Mouse (Mus musculus) embryo, embryonic 9.5 days (tissue): ENCODE results near the gene Zbtb21.
"Not testable (repeated sequence)": the region's sequence is repeated elsewhere in the genome, so short reads cannot be mapped to it uniquely, and the experiment has no call there.

Source experiments
- DNase-seq: peaks from one replicate; pipeline ENCODE4 v3.0.0-alpha.2; 2017; ENCODE audit errors: extremely low spot score

The Zbtb21 gene

GRCm38 (mm10) chr16:97962151-97962948 is at the start of gene Zbtb21, which contains the start of gene C2cd2:
Gene Zbtb21, minus strand, starts transcription at chr16:97962622.
Gene C2cd2, minus strand, starts transcription at chr16:97962598.
- DNase-seq = peak; percentile 96

DNA sequence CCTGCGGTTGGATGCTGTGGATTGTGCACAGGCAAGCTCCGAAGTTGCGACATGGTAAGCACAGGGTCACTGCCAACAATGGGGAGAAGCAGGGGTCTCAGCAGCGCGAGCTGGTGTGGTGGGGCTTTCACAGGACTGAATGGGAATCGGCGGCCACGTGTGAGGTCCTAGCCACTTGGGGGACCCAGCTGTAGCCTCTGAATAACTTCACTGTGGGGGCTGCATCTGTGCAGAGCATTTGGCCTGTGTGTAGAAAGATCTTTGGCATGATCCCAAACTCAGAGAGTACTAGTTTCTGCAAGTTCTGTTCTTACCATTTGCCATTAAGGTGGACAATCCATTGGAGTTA is 34.9 kb upstream of the Zbtb21 start:
- DNase-seq = not testable (repeated sequence)

DNA sequence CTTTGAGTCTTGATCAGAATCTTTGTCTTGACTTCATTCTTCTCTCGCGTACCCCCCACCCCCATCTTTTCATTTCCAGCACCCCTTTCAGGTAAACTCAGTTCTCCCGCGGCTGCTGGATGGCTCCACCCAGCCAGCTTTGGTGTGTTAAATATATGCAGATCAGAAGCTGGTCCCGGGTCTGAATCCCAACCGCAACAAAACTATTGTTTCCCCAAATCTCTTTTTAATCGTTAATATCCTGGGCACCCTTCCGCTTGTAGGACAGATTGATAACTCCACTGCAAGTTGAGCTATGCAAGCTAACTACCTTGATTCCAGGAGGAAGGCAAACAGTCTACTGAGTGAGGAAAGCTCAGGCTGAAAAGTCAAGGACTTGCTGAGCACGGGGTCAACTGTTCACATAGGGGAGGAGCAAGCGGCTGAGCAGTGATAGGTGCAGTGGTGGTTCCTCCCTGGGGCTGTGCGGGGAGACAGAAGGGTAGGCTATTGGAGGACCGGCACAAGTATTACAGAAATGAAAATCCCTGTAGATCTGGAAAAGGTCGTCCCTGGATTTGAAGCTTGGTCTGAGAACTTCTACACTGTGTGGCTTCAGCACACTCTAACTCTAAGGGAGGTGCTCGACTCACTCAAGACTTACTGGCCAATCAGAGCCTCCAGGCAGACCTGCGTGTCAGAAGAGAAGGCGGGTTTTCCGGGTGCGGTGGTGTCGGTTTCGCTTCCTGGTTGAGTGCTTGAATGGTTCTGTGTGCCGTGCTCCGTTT is 34.4 kb upstream of the Zbtb21 start, which contains the start of gene B230307C23Rik:
TSS of gene B230307C23Rik (plus strand) at position 700 of the 767 bp plus-strand sequence.
- peak; percentile 85 for DNase-seq

DNA sequence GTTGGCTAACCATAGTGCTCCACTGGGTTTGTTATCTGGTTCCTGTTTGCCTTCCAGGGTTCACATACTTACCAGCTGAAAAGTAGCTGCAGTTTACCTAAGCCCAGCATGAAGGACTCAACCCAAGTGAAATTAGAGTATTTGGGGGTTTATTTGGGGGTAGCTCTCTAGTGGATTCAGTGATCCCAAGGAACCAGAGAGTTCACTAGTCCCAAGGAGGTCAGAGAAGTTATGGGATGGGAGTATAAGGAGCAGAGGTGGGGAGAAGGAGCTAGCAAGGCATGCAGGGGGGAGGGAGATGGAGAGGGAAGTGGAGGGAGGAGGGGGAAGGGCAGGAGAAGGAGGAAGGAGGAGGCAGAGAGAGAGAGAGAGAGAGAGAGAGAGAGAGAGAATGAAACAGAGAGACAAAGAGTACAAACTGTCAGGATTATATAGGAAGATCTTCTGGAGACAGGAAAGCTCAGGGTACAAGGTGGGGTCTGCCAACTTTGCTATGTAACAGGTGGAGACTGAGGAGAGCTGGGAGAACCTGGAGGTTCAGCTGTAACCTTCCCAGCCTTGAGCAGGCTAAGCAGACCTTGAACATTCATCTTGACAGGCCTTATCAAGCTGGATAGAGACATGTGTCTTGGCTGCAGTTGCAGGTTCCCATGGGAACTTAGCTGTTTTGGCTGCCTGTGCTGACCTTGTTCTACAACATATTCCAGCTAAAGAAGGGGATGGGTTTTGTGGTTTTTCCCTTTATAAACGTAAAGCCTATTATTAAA is 33.6 kb upstream of the Zbtb21 start:
- no peak for DNase-seq

DNA sequence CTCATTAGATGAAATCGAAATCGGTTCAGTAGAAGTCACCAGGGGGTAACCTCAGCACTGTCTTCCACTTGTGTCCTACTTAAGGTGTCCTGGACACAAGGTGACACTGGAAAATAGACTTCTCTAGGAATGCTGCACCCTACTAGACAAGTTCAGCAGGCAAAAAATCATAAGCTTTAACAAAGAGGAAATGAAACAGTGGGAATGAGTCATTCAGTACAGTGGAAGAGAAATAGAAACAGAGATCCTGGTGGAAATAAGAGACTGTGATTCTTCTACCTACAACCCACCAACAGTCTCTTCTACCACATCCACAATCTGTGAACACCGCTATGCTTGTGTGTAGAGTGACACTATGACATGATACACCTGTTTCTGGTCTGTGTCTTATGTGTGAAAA is 30.1 kb upstream of the Zbtb21 start:
- not testable (repeated sequence) for DNase-seq

DNA sequence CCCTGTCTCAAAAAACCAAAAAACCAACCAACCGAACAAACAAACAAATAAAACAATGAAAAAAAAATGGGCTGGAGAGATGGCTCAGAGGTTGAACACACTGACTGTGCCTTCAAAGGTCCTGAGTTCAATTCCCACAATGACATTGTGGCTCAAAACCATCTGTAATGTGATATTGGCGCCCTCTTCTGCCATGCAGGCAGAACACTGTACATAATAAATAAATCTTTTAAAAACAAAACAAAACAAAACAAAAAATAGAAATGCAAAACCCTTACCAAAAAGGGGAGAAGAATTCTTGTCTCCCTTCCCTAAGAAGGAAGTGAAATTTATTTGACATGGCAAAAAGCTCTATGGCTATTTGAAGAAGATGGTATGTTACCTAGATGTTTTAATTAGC is 29.1 kb upstream of the Zbtb21 start:
- no peak for DNase-seq

DNA sequence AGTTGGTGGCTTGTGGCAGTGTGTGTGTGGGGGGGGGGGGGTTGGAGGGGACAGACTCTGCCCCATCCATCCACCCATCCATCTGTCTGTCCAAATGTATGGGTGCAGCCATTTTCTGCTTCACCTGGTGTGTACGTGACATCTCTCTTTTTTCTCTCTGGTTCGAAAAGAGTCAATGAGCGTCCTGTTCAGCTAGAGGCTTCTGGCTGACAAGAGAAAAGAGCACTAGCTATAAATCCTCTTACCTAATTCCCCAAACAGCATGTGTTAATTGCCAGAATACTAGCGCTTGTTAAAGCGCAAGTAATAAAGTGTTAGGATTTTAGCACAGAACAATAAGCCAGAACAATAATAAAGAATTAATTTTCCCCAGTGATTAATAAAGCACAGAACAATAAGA is 22.2 kb upstream of the Zbtb21 start:
- DNase-seq = no peak

- DNase-seq = no peak
Observed at GRCm38 (mm10) chr16:97981362-97981761, 18.9 kb upstream of the Zbtb21 start.

DNA sequence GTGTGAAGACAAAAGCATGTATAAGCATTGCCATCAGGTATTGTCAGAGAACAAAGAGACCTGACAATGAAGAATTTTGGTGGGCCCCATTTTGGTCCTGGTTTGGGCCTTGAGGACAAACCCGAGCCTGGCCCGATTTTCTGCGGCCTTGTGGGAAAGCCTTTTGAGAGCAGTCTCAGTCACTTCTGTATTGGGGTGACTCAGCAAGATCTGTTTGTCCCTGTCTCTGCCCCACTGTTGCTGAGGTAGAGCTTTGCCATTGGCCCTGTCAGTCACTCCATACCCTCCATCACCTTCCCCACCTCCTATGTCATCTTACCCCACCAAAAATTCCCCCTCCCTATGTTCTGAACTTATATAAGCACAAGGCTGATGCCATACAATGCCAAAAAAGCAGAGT is 15.3 kb upstream of the Zbtb21 start:
- no peak for DNase-seq

GRCm38 (mm10) chr16:97977277-97977676 is 14.9 kb upstream of the Zbtb21 start:
- DNase-seq = no peak

DNA sequence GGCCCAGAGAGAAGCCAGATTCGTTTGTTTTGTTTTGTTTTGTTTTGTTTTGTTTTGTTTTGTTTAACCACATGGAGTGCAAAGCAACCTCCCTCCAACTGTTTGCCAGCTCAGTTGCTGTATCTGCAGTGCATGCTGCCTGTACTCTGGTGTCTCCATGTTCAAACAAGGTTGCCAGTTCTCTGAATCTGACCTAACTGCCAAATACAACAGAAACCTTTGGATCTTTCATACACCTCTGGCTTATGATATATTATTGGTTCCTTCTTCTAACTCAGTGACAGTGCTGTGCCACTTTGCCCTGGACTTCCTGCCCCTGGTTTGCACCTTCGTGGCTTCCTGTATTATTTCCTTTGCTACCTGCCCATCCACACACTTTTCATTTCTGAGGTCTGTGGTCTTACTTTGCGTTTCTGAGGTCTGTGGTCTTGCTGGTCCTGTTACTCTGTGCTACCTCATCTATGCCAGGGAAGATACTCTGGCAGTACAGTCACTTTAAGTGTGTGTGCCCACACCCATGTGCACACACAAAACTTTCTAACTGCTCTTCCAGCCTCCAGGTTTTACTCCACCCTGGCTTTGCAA is 1.6 kb upstream of the Zbtb21 start:
- DNase-seq = no peak

DNA sequence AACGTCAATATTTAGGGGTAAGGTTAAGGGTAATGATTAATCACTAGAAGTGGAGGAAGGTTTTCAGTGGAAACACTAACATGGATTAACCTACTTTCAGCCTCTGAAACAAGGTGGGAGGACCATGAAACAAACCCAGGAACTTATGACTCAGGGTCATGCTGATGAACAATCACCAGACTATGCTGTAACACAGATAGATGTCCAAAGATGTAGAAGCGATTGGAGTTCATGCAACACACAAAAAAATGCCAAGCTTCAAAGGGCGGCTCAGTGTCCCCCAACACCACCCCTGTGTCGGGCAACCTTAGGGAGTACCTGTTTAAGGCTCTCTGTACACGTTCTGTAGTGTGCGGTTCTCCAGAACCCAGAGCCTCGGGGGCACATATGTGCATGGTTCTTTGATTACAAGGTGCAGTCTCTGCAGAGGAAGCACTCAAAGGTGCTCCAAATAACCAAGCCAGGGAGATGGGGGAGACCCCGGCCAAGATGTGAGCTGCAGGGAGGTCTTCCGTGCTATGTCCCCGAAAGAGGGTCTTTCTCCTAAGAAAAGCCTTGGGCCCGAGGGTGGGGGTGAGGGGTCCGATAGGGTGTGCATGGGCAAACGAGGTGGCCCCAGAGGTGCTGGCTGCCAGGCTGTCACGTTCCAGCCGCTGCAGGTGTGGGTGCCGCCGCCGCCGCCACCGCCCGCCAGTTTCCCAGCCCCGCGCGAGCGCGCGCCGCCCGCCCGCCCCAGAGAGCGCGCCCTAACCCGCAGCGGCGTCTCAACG is 856 bp downstream of the Zbtb21 start:
- no peak for DNase-seq

- no peak for DNase-seq
Observed at GRCm38 (mm10) chr16:97960348-97960747, 2.1 kb downstream of the Zbtb21 start.

- DNase-seq = no peak
Observed at GRCm38 (mm10) chr16:97958401-97958973, 3.9 kb downstream of the Zbtb21 start.

GRCm38 (mm10) chr16:97957626-97958025 is 4.8 kb downstream of the Zbtb21 start:
- no peak for DNase-seq

DNA sequence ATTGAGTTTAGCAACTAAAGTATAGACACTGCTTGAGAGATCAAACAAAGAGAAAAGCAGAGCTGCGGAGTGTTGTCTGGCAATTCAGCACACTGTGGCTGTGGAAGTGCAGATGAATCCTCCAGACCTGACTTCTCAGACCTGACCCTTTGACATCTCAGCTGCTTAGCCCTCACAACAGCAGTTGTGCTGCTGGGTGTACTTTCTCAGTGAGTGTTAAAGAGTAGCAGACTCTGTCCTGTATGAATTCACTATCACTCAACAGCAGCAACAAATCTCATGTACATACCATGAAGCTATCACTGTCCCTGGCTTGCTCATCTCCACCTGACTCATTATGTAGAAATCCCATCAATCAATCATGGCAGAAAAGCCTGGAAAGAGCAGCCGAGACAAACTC is 6.4 kb downstream of the Zbtb21 start:
- no peak for DNase-seq

DNA sequence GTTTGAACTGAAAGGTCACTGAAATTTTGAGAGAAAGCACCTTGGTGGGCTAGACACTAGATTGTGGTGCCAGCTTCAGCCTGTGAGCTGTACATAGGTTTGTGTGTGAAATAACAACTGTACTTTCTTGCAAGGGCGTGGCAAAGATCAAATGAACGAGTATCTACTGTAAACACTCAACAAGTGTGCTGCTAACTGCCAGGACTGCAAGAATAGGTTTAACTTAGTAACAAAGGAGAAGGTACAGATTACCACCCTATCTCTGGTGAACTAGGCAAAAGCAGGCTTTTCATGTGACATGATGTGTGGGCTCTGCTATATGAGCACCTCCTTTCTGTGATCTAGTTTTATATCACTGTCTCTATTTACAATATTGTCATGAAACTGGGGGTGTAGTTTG is 9.1 kb downstream of the Zbtb21 start:
- no peak for DNase-seq

GRCm38 (mm10) chr16:97952801-97953200 is 9.6 kb downstream of the Zbtb21 start:
- DNase-seq = no peak

DNA sequence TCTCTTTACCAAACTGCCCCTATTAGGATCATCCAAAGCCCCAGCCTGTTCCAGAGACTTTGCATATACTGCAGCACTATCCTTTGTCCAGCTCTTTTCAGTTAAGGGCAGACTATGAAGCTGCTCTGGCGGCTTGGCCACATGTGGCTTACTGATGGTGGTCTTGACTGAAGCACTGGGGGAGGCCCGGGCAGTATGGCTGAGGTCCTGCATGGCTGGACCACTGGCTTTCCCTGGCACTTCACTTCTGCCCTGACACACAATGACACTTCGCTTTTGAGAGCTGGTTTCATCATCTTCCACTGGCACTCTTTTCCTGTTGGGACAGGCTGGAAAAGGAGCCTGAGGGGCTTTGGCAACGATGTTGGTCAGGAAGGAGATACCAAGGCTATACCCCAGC is 10.1 kb downstream of the Zbtb21 start:
- DNase-seq = no peak

- no peak for DNase-seq
Observed at GRCm38 (mm10) chr16:97950061-97950460, 12.4 kb downstream of the Zbtb21 start.

DNA sequence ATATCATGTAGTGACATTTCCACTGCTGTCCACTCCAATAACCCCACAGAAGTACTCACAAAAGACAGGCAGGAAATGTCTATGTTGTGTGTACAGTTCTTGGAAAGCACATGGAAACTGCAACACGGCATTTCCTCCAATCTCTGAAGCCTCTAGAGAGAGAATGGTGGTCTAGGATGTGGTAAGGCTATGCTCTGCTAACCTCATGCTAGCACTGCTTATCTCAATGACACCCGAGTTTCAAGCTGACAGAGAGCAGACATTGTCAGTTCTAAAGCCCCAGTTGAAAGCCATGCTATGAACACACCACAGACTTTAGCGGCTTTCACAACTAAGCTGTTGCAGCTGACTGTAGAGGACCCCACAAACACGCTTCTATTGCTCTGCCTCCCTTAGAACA is 13.6 kb downstream of the Zbtb21 start:
- DNase-seq = no peak
